Mouse (Mus musculus) E14TG2a.4 (cell line): ENCODE data around the gene Ptrh1.

Experiments
- CTCF ChIP-seq: conservative IDR thresholded peaks from 2 replicates; pipeline ENCODE4 v1.5.1; 2014; ENCODE audit warnings: low read length
- NANOG ChIP-seq: IDR thresholded peaks from 2 replicates; pipeline ENCODE4 v1.6.1; 2014; ENCODE audit warnings: borderline replicate concordance, low read length, mixed read lengths

GRCm38 (mm10) chr2:32730854-32731253 lies 44.7 kb upstream of the Ptrh1 start:
- TF ChIP-seq NANOG (no peak), CTCF (no peak)
